Mouse (Mus musculus) natural killer cell, adult 2 months (primary cell): Measurements from ENCODE around the gene Olfr771.
"Not testable (repeated sequence)": the region's sequence is repeated elsewhere in the genome, so short reads cannot be mapped to it uniquely, and the experiment has no call there.

Source experiments
- DNase-seq, 2 experiments: peaks; one replicate each; pipeline ENCODE4 v3.0.0; 2022; ENCODE audit warnings: low spot score in 2 of 2

The Olfr771 gene

GRCm38 (mm10) chr10:129164651-129165050 lies at the start of gene Olfr771:
Olfr771 (minus strand) TSS chr10:129164751.
- no peak for DNase-seq

GRCm38 (mm10) chr10:129187319-129187718 lies 22.8 kb upstream of the Olfr771 start, which contains the start of gene Olfr773:
Olfr773 (minus strand) TSS chr10:129187419.
- not testable (repeated sequence) for DNase-seq

- DNase-seq, result not testable (repeated sequence)
These were observed 13.3 kb upstream of the Olfr771 start, which contains the start of gene Olfr772 for GRCm38 (mm10) chr10:129177821-129178220. Olfr772 (minus strand) TSS chr10:129177921.

- DNase-seq, result no peak
These were observed 25.7 kb downstream of the Olfr771 start, which contains the start of gene Olfr770 for GRCm38 (mm10) chr10:129138898-129139297. Olfr770 (minus strand) TSS chr10:129138998.

GRCm38 (mm10) chr10:129117761-129118160 lies 46.8 kb downstream of the Olfr771 start, which contains the start of gene Olfr769:
Olfr769 (minus strand) TSS chr10:129117861.
- no peak for DNase-seq

GRCm38 (mm10) chr10:129115146-129115545 lies 49.4 kb downstream of the Olfr771 start:
- DNase-seq, result no peak
